Mouse (Mus musculus): ENCODE results near the gene Tulp2. TPM values are rescaled to one million over a fixed set of nuclear protein-coding genes. Genes with fewer than 3 reads are reported as not detected.
A peak's percentile ranks its signal among the peaks of the same experiment; 100 is the strongest.
"Not testable (repeated sequence)": the region's sequence is repeated elsewhere in the genome, so short reads cannot be mapped to it uniquely, and the experiment has no call there.

Tulp2 gene
- polyA plus RNA-seq, 1 experiment = not detected

GRCm38 (mm10) chr7:45524841-45525621, 43.4 kb downstream of the Tulp2 start:
- peaks cover 3% of the 10 kb centered on the region; the same call in 1 of the 2 replicates for H3K4me1 ChIP-seq (ENCODE audit: control insufficient read depth, insufficient read depth, low read length)
- H3K4me3 ChIP-seq (ENCODE audit: insufficient read depth, low read length) = peak overlapping the region; percentile 94
- no peak for TF ChIP-seq CTCF (IDR thresholded peaks at IDR 0.05; ENCODE audit: borderline replicate concordance, insufficient read depth, low read length)
- TF ChIP-seq POLR2A (IDR thresholded peaks at IDR 0.05; ENCODE audit: low read depth, low read length) = no peak; the same call in 1 of the 2 replicates
- H3K27ac ChIP-seq (ENCODE audit: insufficient read depth, low read length) = peak overlapping the region; percentile 94

- Histone ChIP-seq H3K4me1 (ENCODE audit: control insufficient read depth, insufficient read depth, low read length) (peaks cover 3% of the 10 kb centered on the region; the same call in 1 of the 2 replicates), H3K4me3 (ENCODE audit: insufficient read depth, low read length) (peak within 1 kb of the TSS; percentile 94), H3K27ac (ENCODE audit: insufficient read depth, low read length) (peak within 1 kb of the TSS; percentile 94)
- TF ChIP-seq POLR2A (IDR thresholded peaks at IDR 0.05; ENCODE audit: low read depth, low read length) = peak; percentile 99
- TF ChIP-seq CTCF (IDR thresholded peaks at IDR 0.05; ENCODE audit: borderline replicate concordance, insufficient read depth, low read length) = no peak
These were observed 44.3 kb downstream of the Tulp2 start, which contains the start of the genes Ppp1r15a and Plekha4 for GRCm38 (mm10) chr7:45525809-45526473. Ppp1r15a (minus strand) TSS chr7:45526268. Plekha4 (plus strand) TSS chr7:45526330.

- Histone ChIP-seq H3K4me1 (ENCODE audit: control insufficient read depth, insufficient read depth, low read length) (peaks cover 3% of the 10 kb centered on the region; the same call in 1 of the 2 replicates), H3K27ac (ENCODE audit: insufficient read depth, low read length) (peak overlapping the region; percentile 80), H3K4me3 (ENCODE audit: insufficient read depth, low read length) (peak overlapping the region; percentile 94)
- TF ChIP-seq CTCF (IDR thresholded peaks at IDR 0.05; ENCODE audit: borderline replicate concordance, insufficient read depth, low read length) (no peak), POLR2A (IDR thresholded peaks at IDR 0.05; ENCODE audit: low read depth, low read length) (no peak)
These were observed 44.9 kb downstream of the Tulp2 start for GRCm38 (mm10) chr7:45526474-45527120.

GRCm38 (mm10) chr7:45527169-45527568, 45.5 kb downstream of the Tulp2 start:
- H3K4me3 ChIP-seq (ENCODE audit: insufficient read depth, low read length); H3K4me1 ChIP-seq (ENCODE audit: control insufficient read depth, insufficient read depth, low read length); H3K27ac ChIP-seq (ENCODE audit: insufficient read depth, low read length): not testable (repeated sequence)

- TF ChIP-seq CTCF (IDR thresholded peaks at IDR 0.05; ENCODE audit: borderline replicate concordance, insufficient read depth, low read length) (no peak), POLR2A (IDR thresholded peaks at IDR 0.05; ENCODE audit: low read depth, low read length) (0 out of 2 replicates have a peak, but pooled peaks have one; percentile 18)
- no peak overlapping the region for H3K4me3 ChIP-seq (ENCODE audit: insufficient read depth, low read length)
- no peak overlapping the region for H3K27ac ChIP-seq (ENCODE audit: insufficient read depth, low read length)
- H3K4me1 ChIP-seq (ENCODE audit: control insufficient read depth, insufficient read depth, low read length) = no peaks in the 10 kb centered on the region
These were observed 47.8 kb downstream of the Tulp2 start for GRCm38 (mm10) chr7:45529461-45529860.

GRCm38 (mm10) chr7:45530643-45531042, 49.0 kb downstream of the Tulp2 start:
- H3K4me3 ChIP-seq (ENCODE audit: insufficient read depth, low read length) = no peak overlapping the region
- TF ChIP-seq CTCF (IDR thresholded peaks at IDR 0.05; ENCODE audit: borderline replicate concordance, insufficient read depth, low read length) = no peak
- 0 out of 2 replicates have a peak, but pooled peaks have one; percentile 28 for TF ChIP-seq POLR2A (IDR thresholded peaks at IDR 0.05; ENCODE audit: low read depth, low read length)
- no peaks in the 10 kb centered on the region for H3K4me1 ChIP-seq (ENCODE audit: control insufficient read depth, insufficient read depth, low read length)
- no peak overlapping the region for H3K27ac ChIP-seq (ENCODE audit: insufficient read depth, low read length)

- Histone ChIP-seq H3K4me1 (ENCODE audit: control insufficient read depth, insufficient read depth, low read length) (no peaks in the 10 kb centered on the region), H3K4me3 (ENCODE audit: insufficient read depth, low read length) (no peak overlapping the region), H3K27ac (ENCODE audit: insufficient read depth, low read length) (no peak overlapping the region)
- TF ChIP-seq POLR2A (IDR thresholded peaks at IDR 0.05; ENCODE audit: low read depth, low read length) (no peak), CTCF (IDR thresholded peaks at IDR 0.05; ENCODE audit: borderline replicate concordance, insufficient read depth, low read length) (no peak)
These were observed 54.0 kb downstream of the Tulp2 start for GRCm38 (mm10) chr7:45535676-45536075.

GRCm38 (mm10) chr7:45537602-45538001, 55.9 kb downstream of the Tulp2 start:
- no peak overlapping the region for H3K4me3 ChIP-seq (ENCODE audit: insufficient read depth, low read length)
- no peaks in the 10 kb centered on the region for H3K4me1 ChIP-seq (ENCODE audit: control insufficient read depth, insufficient read depth, low read length)
- TF ChIP-seq CTCF (IDR thresholded peaks at IDR 0.05; ENCODE audit: borderline replicate concordance, insufficient read depth, low read length) (no peak), POLR2A (IDR thresholded peaks at IDR 0.05; ENCODE audit: low read depth, low read length) (no peak)
- H3K27ac ChIP-seq (ENCODE audit: insufficient read depth, low read length) = no peak overlapping the region

- Histone ChIP-seq H3K4me1 (ENCODE audit: control insufficient read depth, insufficient read depth, low read length) (no peaks in the 10 kb centered on the region), H3K27ac (ENCODE audit: insufficient read depth, low read length) (no peak overlapping the region), H3K4me3 (ENCODE audit: insufficient read depth, low read length) (peak overlapping the region; percentile 49)
- TF ChIP-seq CTCF (IDR thresholded peaks at IDR 0.05; ENCODE audit: borderline replicate concordance, insufficient read depth, low read length) (no peak), POLR2A (IDR thresholded peaks at IDR 0.05; ENCODE audit: low read depth, low read length) (no peak)
These were observed 56.7 kb downstream of the Tulp2 start for GRCm38 (mm10) chr7:45538163-45539041.

Measured in embryonic fibroblast, embryonic 13.5 days (primary cell).